Mouse (Mus musculus): ENCODE measurements at regions not wholly inside any gene's neighbourhood (a gene's known extent, or its start where the extent isn't known, plus 50 kb on each side); places are given as distances from the start of the nearest gene placed in this dataset.

DNA sequence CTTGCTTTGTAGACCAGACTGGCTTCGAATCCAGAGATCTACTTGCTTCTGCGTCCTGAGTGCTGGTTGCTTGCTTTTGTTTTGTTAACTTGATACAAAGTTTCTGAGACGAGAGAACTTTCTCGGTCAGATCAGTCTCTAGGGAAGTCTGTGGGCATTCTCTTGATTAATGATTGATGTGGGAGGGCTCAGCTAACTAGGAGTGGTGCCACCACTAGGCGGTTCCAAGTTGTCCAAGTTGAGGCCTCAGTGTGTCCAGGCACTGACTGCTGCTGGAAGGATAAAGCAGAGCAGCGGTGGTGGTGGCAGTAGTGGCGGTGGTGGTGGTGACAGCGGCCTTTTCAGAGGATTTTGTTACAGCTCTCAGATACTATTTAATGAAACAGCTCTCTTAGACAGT, 99.0 kb upstream of the Thpo start:
- Histone ChIP-seq H3K27ac (ENCODE audit: insufficient read depth, low read depth, low read length, poor library complexity, severe bottlenecking) (no peak overlapping the region), H3K4me3 (ENCODE audit: insufficient read depth in 1 of 2, low read depth in 1 of 2, low read length in 2 of 2, poor library complexity in 1 of 2, severe bottlenecking in 1 of 2) (no peak overlapping the region), H3K4me1 (ENCODE audit: control insufficient read depth in 2 of 2, insufficient read depth in 2 of 2, low read length in 2 of 2, poor library complexity in 1 of 2) (peaks cover 25 to 27% of the 10 kb centered on the region in 2 experiments), H3K9me3 (ENCODE audit: control insufficient read depth, insufficient read depth, low read depth, low read length) (no peaks in the 10 kb centered on the region), H3K36me3 (ENCODE audit: control insufficient read depth, insufficient read depth, low read length, poor library complexity, severe bottlenecking) (no peaks in the 10 kb centered on the region), H3K9ac (ENCODE audit: insufficient read depth, low read depth, low read length, poor library complexity, severe bottlenecking) (no peak overlapping the region)
- in situ Hi-C loops (cut with MboI; ENCODE audit: low sequenced_read_pairs in 2 of 2, unreplicated experiment in 2 of 2): no loop called here
- TF ChIP-seq HCFC1 (IDR thresholded peaks at IDR 0.05; ENCODE audit: borderline replicate concordance, insufficient read depth, low read length) (no peak), CHD2 (IDR thresholded peaks at IDR 0.05; ENCODE audit: low read depth, low read length) (no peak), MAFK (IDR thresholded peaks at IDR 0.05; ENCODE audit: insufficient read depth, low read depth, low read length) (no peak), ZC3H11A (IDR thresholded peaks at IDR 0.05; ENCODE audit: borderline replicate concordance, low read depth, low read length) (no peak), ZNF384 (IDR thresholded peaks at IDR 0.05; ENCODE audit: low read depth, low read length) (no peak)
- DNase-seq (ENCODE audit: low read depth, low spot score): no peak

GRCm38 (mm10) chr16:20829732-20830435, 95.6 kb upstream of the Thpo start:
- no peak overlapping the region for H3K9ac ChIP-seq (ENCODE audit: insufficient read depth, low read depth, low read length, poor library complexity, severe bottlenecking)
- peaks cover 12 to 17% of the 10 kb centered on the region in 2 experiments for H3K4me1 ChIP-seq (ENCODE audit: control insufficient read depth in 2 of 2, insufficient read depth in 2 of 2, low read length in 2 of 2, poor library complexity in 1 of 2)
- peak overlapping the region in 1 of 2 experiments; percentile 31; a peak in 1 of 4 replicates for H3K4me3 ChIP-seq (ENCODE audit: insufficient read depth in 1 of 2, low read depth in 1 of 2, low read length in 2 of 2, poor library complexity in 1 of 2, severe bottlenecking in 1 of 2)
- in situ Hi-C loops (cut with MboI; ENCODE audit: low sequenced_read_pairs in 2 of 2, unreplicated experiment in 2 of 2): no loop called here
- DNase-seq (ENCODE audit: low read depth, low spot score): no peak
- no peaks in the 10 kb centered on the region for H3K36me3 ChIP-seq (ENCODE audit: control insufficient read depth, insufficient read depth, low read length, poor library complexity, severe bottlenecking)
- TF ChIP-seq MAFK (IDR thresholded peaks at IDR 0.05; ENCODE audit: insufficient read depth, low read depth, low read length) (no peak), CHD2 (IDR thresholded peaks at IDR 0.05; ENCODE audit: low read depth, low read length) (no peak), ZNF384 (IDR thresholded peaks at IDR 0.05; ENCODE audit: low read depth, low read length) (no peak), ZC3H11A (IDR thresholded peaks at IDR 0.05; ENCODE audit: borderline replicate concordance, low read depth, low read length) (no peak), HCFC1 (IDR thresholded peaks at IDR 0.05; ENCODE audit: borderline replicate concordance, insufficient read depth, low read length) (no peak)
- no peaks in the 10 kb centered on the region for H3K9me3 ChIP-seq (ENCODE audit: control insufficient read depth, insufficient read depth, low read depth, low read length)
- H3K27ac ChIP-seq (ENCODE audit: insufficient read depth, low read depth, low read length, poor library complexity, severe bottlenecking): peak overlapping the region; percentile 56

- no peak for DNase-seq (ENCODE audit: low read depth, low spot score)
Measured at GRCm38 (mm10) chr16:20828996-20829731, 94.9 kb upstream of the Thpo start.

DNA sequence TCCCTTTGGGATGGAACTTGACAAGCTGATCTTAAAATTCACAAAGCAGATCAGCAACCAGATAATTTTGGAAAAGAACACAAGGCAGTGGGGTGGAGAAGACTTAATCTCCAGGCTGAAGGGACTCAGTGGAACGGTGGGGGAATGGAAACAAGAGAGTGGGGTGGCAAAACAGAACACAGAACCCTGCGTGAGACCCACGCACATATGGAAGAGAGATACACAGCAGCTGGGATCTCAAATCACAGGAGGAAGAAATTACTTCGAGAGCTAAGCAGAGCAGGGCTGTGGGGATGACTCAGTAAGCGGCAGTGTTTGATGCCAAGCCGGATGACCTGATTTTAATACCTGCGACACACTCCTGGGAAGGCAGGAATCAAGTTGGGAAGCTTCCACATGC, 89.9 kb upstream of the Thpo start:
- DNase-seq (ENCODE audit: low read depth, low spot score): no peak
- Histone ChIP-seq H3K4me1 (ENCODE audit: control insufficient read depth in 2 of 2, insufficient read depth in 2 of 2, low read length in 2 of 2, poor library complexity in 1 of 2) (peaks cover 5 to 6% of the 10 kb centered on the region in 2 experiments), H3K4me3 (ENCODE audit: insufficient read depth in 1 of 2, low read depth in 1 of 2, low read length in 2 of 2, poor library complexity in 1 of 2, severe bottlenecking in 1 of 2) (no peak overlapping the region), H3K9me3 (ENCODE audit: control insufficient read depth, insufficient read depth, low read depth, low read length) (no peaks in the 10 kb centered on the region), H3K27ac (ENCODE audit: insufficient read depth, low read depth, low read length, poor library complexity, severe bottlenecking) (no peak overlapping the region), H3K9ac (ENCODE audit: insufficient read depth, low read depth, low read length, poor library complexity, severe bottlenecking) (no peak overlapping the region), H3K36me3 (ENCODE audit: control insufficient read depth, insufficient read depth, low read length, poor library complexity, severe bottlenecking) (no peaks in the 10 kb centered on the region)
- TF ChIP-seq ZNF384 (IDR thresholded peaks at IDR 0.05; ENCODE audit: low read depth, low read length) (no peak), MAFK (IDR thresholded peaks at IDR 0.05; ENCODE audit: insufficient read depth, low read depth, low read length) (no peak), ZC3H11A (IDR thresholded peaks at IDR 0.05; ENCODE audit: borderline replicate concordance, low read depth, low read length) (no peak), HCFC1 (IDR thresholded peaks at IDR 0.05; ENCODE audit: borderline replicate concordance, insufficient read depth, low read length) (no peak)
- in situ Hi-C loops (cut with MboI; ENCODE audit: low sequenced_read_pairs in 2 of 2, unreplicated experiment in 2 of 2): no loop called here

More at GRCm38 (mm10) chr16:20828996-20829731, 94.9 kb upstream of the Thpo start:
- H3K36me3 ChIP-seq (ENCODE audit: control insufficient read depth, insufficient read depth, low read length, poor library complexity, severe bottlenecking): no peaks in the 10 kb centered on the region
- in situ Hi-C loops (cut with MboI; ENCODE audit: low sequenced_read_pairs in 2 of 2, unreplicated experiment in 2 of 2): no loop called here
- no peaks in the 10 kb centered on the region for H3K9me3 ChIP-seq (ENCODE audit: control insufficient read depth, insufficient read depth, low read depth, low read length)
- H3K4me3 ChIP-seq (ENCODE audit: insufficient read depth in 1 of 2, low read depth in 1 of 2, low read length in 2 of 2, poor library complexity in 1 of 2, severe bottlenecking in 1 of 2): 0 out of 4 replicates have a peak overlapping the region, but pooled peaks of 1 of the 2 experiments have one; percentile 31
- peak overlapping the region; percentile 56; the same call in 1 of the 2 replicates for H3K27ac ChIP-seq (ENCODE audit: insufficient read depth, low read depth, low read length, poor library complexity, severe bottlenecking)
- 0 out of 2 replicates have a peak overlapping the region, but pooled peaks have one; percentile 24 for H3K9ac ChIP-seq (ENCODE audit: insufficient read depth, low read depth, low read length, poor library complexity, severe bottlenecking)
- TF ChIP-seq HCFC1 (IDR thresholded peaks at IDR 0.05; ENCODE audit: borderline replicate concordance, insufficient read depth, low read length) (no peak), CHD2 (IDR thresholded peaks at IDR 0.05; ENCODE audit: low read depth, low read length) (no peak), ZNF384 (IDR thresholded peaks at IDR 0.05; ENCODE audit: low read depth, low read length) (no peak), MAFK (IDR thresholded peaks at IDR 0.05; ENCODE audit: insufficient read depth, low read depth, low read length) (no peak), ZC3H11A (IDR thresholded peaks at IDR 0.05; ENCODE audit: borderline replicate concordance, low read depth, low read length) (no peak)
- peaks cover 12 to 17% of the 10 kb centered on the region in 2 experiments for H3K4me1 ChIP-seq (ENCODE audit: control insufficient read depth in 2 of 2, insufficient read depth in 2 of 2, low read length in 2 of 2, poor library complexity in 1 of 2)
